ENCODE assay signal across 21 mouse cellular contexts in the genomic region with DNA sequence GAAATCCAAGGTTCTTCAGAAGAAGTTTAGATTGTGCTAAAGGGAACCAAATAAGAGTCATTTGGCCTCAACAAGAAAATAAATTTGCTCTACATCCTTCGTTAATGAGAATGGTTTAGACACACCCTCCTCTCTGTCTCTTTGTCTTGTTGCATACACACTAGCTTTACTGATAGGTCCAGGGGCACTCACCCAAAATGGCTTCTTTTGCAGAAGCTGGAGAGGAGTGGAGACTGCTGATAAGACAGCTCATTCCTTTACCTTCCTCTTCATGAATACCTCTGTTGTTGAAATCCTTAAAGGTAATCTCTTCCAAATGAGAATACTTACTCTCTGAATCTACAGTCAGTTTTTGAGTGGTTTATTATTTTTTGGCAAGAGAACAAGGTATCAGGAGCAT. TPM values are rescaled to one million over a fixed set of nuclear protein-coding genes. Genes with fewer than 3 reads are reported as not detected.
DNase-seq lines count a peak whose midpoint lies in the region; ATAC-seq and TF ChIP-seq lines count a peak whose summit lies in the region.
"Had no signal": no experiment of that assay in that cellular context is flagged by ENCODE, and none has a peak within 500 bp of the region (broad histone marks: within the 10 kb centered on the region; RNA-seq: fewer than 3 reads in every experiment).

No protein-coding gene starts in this region.

- ATAC-seq in liver, embryonic 14.5 days (ENCODE audit: insufficient read depth), result peak; percentile 67; the same call in 1 of the 2 replicates
- ATAC-seq in megakaryocyte-erythroid progenitor cell, adult 5-6 weeks (replicated peaks; ENCODE audit: low FRiP score, low TSS enrichment, poor library complexity, severe bottlenecking), result peak; percentile 92
- ATAC-seq in hindbrain, embryonic 12.5 days (ENCODE audit: low FRiP score), result no peak
- ATAC-seq in kidney, embryonic 15.5 days (replicated peaks; ENCODE audit: low FRiP score), result no peak
- ATAC-seq: forebrain, postnatal 0 days had no signal

- WGBS in liver, embryonic 14.5 days (ENCODE audit: insufficient replicate concordance), result 10% methylated on average over 1 of the region's 1 CpGs
- WGBS in hindbrain, embryonic 12.5 days, result 63% methylated on average over 1 of the region's 1 CpGs
- WGBS in kidney, embryonic 15.5 days, result 55% methylated on average over 1 of the region's 1 CpGs

- H3K79me2 ChIP-seq in MEL (ENCODE audit: control insufficient read depth, insufficient read depth, low read length, poor library complexity), result no peaks in the 10 kb centered on the region

- H3K27ac ChIP-seq in MEL (ENCODE audit: control insufficient read depth, low read depth, low read length), result peak overlapping the region; percentile 89
- H3K27ac ChIP-seq in liver, embryonic 14.5 days, result no peak overlapping the region
- H3K27ac ChIP-seq in hindbrain, embryonic 12.5 days, result no peak overlapping the region
- H3K27ac ChIP-seq in kidney, embryonic 15.5 days, result no peak overlapping the region
- H3K27ac ChIP-seq: embryonic facial prominence, embryonic 13.5 days; forebrain, embryonic 12.5 days; heart, adult 2 months; heart, embryonic 15.5 days; hindbrain, embryonic 14.5 days had no signal

- DNase-seq in MEL (ENCODE audit: low read depth, low spot score), result peak; percentile 94
- peak; percentile 33 for DNase-seq in c-Kit-positive CD71-positive TER-119-positive erythroid progenitor cells, embryonic 14.5 days (ENCODE audit: low spot score)
- DNase-seq in liver, embryonic 14.5 days (ENCODE audit: low read depth in 3 of 3, low spot score in 3 of 3), result peak in 1 of 3 experiments; percentile 22
- no peak for DNase-seq in layer of hippocampus, postnatal 36 days
- DNase-seq: adrenal gland, adult 8-10 months; adrenal gland, postnatal 36 days; cerebellum, adult 18-20 months; cerebellum, adult 9-11 months; cerebellum, postnatal 36 days; forebrain, postnatal 0 days; gastrocnemius, postnatal 14 days; heart, adult 2 months; heart, postnatal 14 days had no signal

- no peaks in the 10 kb centered on the region for H3K9me3 ChIP-seq in MEL (replicated peaks; ENCODE audit: insufficient read depth, low read length)
- H3K9me3 ChIP-seq in liver, embryonic 14.5 days (ENCODE audit: control insufficient read depth, low read length), result no peaks in the 10 kb centered on the region
- no peaks in the 10 kb centered on the region for H3K9me3 ChIP-seq in hindbrain, embryonic 12.5 days (replicated peaks)
- no peaks in the 10 kb centered on the region for H3K9me3 ChIP-seq in kidney, embryonic 15.5 days (replicated peaks)
- H3K9me3 ChIP-seq: embryonic facial prominence, embryonic 13.5 days; forebrain, embryonic 12.5 days; heart, embryonic 15.5 days had no signal

- peak; percentile 83 to 86 for TF ChIP-seq EP300 in MEL (IDR thresholded peaks at IDR 0.05; ENCODE audit: low read depth in 1 of 2, low read length in 2 of 2)
- no peak for TF ChIP-seq EP300 in liver, embryonic 14.5 days (IDR thresholded peaks at IDR 0.05; ENCODE audit: low read depth)

- H3K27me3 ChIP-seq in MEL (ENCODE audit: control insufficient read depth in 1 of 2, insufficient read depth in 2 of 2, low read length in 2 of 2), result no peaks in the 10 kb centered on the region
- no peaks in the 10 kb centered on the region for H3K27me3 ChIP-seq in liver, embryonic 14.5 days (ENCODE audit: control insufficient read depth, insufficient read depth, low read length)
- no peaks in the 10 kb centered on the region for H3K27me3 ChIP-seq in hindbrain, embryonic 12.5 days
- H3K27me3 ChIP-seq in kidney, embryonic 15.5 days, result no peaks in the 10 kb centered on the region
- H3K27me3 ChIP-seq: embryonic facial prominence, embryonic 13.5 days; forebrain, embryonic 12.5 days; heart, embryonic 15.5 days had no signal

- peak overlapping the region; percentile 32; the same call in 1 of the 2 replicates for H3K9ac ChIP-seq in MEL (ENCODE audit: control insufficient read depth, low read depth, low read length, poor library complexity, severe bottlenecking)
- no peak overlapping the region for H3K9ac ChIP-seq in liver, embryonic 14.5 days (replicated peaks)
- no peak overlapping the region for H3K9ac ChIP-seq in hindbrain, embryonic 12.5 days
- no peak overlapping the region for H3K9ac ChIP-seq in kidney, embryonic 15.5 days
- H3K9ac ChIP-seq: embryonic facial prominence, embryonic 13.5 days; forebrain, embryonic 12.5 days; forebrain, postnatal 0 days; heart, embryonic 15.5 days; hindbrain, embryonic 14.5 days had no signal

- peaks cover 0 to 24% of the 10 kb centered on the region in 2 experiments; a peak in 2 of 4 replicates for H3K36me3 ChIP-seq in MEL (ENCODE audit: control insufficient read depth in 1 of 2, insufficient read depth in 2 of 2, low read length in 2 of 2)
- no peaks in the 10 kb centered on the region for H3K36me3 ChIP-seq in liver, embryonic 14.5 days (replicated peaks; ENCODE audit: control insufficient read depth, insufficient read depth, low read depth)
- H3K36me3 ChIP-seq in hindbrain, embryonic 12.5 days, result no peaks in the 10 kb centered on the region
- H3K36me3 ChIP-seq in kidney, embryonic 15.5 days, result no peaks in the 10 kb centered on the region
- H3K36me3 ChIP-seq: embryonic facial prominence, embryonic 13.5 days; forebrain, embryonic 12.5 days; heart, embryonic 15.5 days had no signal

- no peak for TF ChIP-seq CTCF in MEL (IDR thresholded peaks at IDR 0.05 in 2 of 3, conservative IDR thresholded peaks at IDR 0.05 in 1 of 3; ENCODE audit: control insufficient read depth in 1 of 3, insufficient read depth in 1 of 3, low read depth in 2 of 3, low read length in 3 of 3, poor library complexity in 1 of 3, severe bottlenecking in 1 of 3)
- TF ChIP-seq CTCF in liver, embryonic 14.5 days (IDR thresholded peaks at IDR 0.05; ENCODE audit: low read depth), result no peak

- no peak for TF ChIP-seq RAD21 in MEL (IDR thresholded peaks at IDR 0.05; ENCODE audit: low read depth, low read length)

- TF ChIP-seq POLR2A in MEL (IDR thresholded peaks at IDR 0.05; ENCODE audit: control insufficient read depth in 1 of 2, insufficient read depth in 1 of 2, low read depth in 1 of 2, low read length in 2 of 2, poor library complexity in 1 of 2), result no peak

- no peak overlapping the region for H3K4me3 ChIP-seq in MEL (ENCODE audit: control insufficient read depth in 1 of 2, insufficient read depth in 1 of 2, low read depth in 2 of 2, low read length in 2 of 2)
- H3K4me3 ChIP-seq in liver, embryonic 14.5 days (ENCODE audit: insufficient read depth in 1 of 2, low read depth in 2 of 2, low read length in 2 of 2), result no peak overlapping the region
- no peak overlapping the region for H3K4me3 ChIP-seq in hindbrain, embryonic 12.5 days
- no peak overlapping the region for H3K4me3 ChIP-seq in kidney, embryonic 15.5 days (replicated peaks)
- H3K4me3 ChIP-seq: embryonic facial prominence, embryonic 13.5 days; forebrain, embryonic 12.5 days; heart, adult 2 months; heart, embryonic 15.5 days had no signal

- H3K4me1 ChIP-seq in MEL (ENCODE audit: control insufficient read depth in 1 of 2, insufficient read depth in 2 of 2, low read length in 2 of 2), result peaks cover 10 to 22% of the 10 kb centered on the region in 2 experiments
- peaks cover 4 to 6% of the 10 kb centered on the region in 2 experiments; a peak in 2 of 4 replicates for H3K4me1 ChIP-seq in liver, embryonic 14.5 days (replicated peaks; ENCODE audit: control insufficient read depth in 2 of 2, insufficient read depth in 2 of 2, low read length in 1 of 2)
- no peaks in the 10 kb centered on the region for H3K4me1 ChIP-seq in hindbrain, embryonic 12.5 days
- H3K4me1 ChIP-seq in kidney, embryonic 15.5 days, result no peaks in the 10 kb centered on the region
- H3K4me1 ChIP-seq: embryonic facial prominence, embryonic 13.5 days; forebrain, embryonic 12.5 days; heart, embryonic 15.5 days had no signal

- no peak overlapping the region for H3K4me2 ChIP-seq in liver, embryonic 14.5 days (ENCODE audit: low read depth)
- no peak overlapping the region for H3K4me2 ChIP-seq in hindbrain, embryonic 12.5 days (replicated peaks)
- H3K4me2 ChIP-seq in kidney, embryonic 15.5 days, result no peak overlapping the region
- H3K4me2 ChIP-seq: embryonic facial prominence, embryonic 13.5 days; forebrain, embryonic 12.5 days; heart, embryonic 11.5 days; heart, embryonic 15.5 days; hindbrain, embryonic 14.5 days had no signal

TF ChIP-seq in MEL, 35 proteins besides CTCF, POLR2A, EP300 and RAD21 (continues in another document):
- TF ChIP-seq MAX (IDR thresholded peaks at IDR 0.05; ENCODE audit: low read length), result no peak
- TF ChIP-seq MAFK (IDR thresholded peaks at IDR 0.05; ENCODE audit: borderline replicate concordance, low read depth, low read length), result no peak
- TF ChIP-seq POLR2AphosphoS5 (IDR thresholded peaks at IDR 0.05; ENCODE audit: borderline replicate concordance, low read depth, low read length), result no peak
- TF ChIP-seq JUND (IDR thresholded peaks at IDR 0.05; ENCODE audit: low read depth, low read length), result no peak
- TF ChIP-seq TCF12 (IDR thresholded peaks at IDR 0.05; ENCODE audit: low read depth, low read length), result peak; percentile 87
- TF ChIP-seq ELF1 (IDR thresholded peaks at IDR 0.05; ENCODE audit: low read depth, low read length), result no peak
- peak; percentile 68; the same call in 1 of the 2 replicates for TF ChIP-seq ETS1 (IDR thresholded peaks at IDR 0.05; ENCODE audit: low read depth, low read length)
- no peak for TF ChIP-seq SMC3 (IDR thresholded peaks at IDR 0.05; ENCODE audit: low read depth, low read length)
- no peak for TF ChIP-seq KAT2A (conservative IDR thresholded peaks at IDR 0.05; ENCODE audit: low read depth, low read length)
- TF ChIP-seq RCOR1 (IDR thresholded peaks at IDR 0.05; ENCODE audit: low read depth, low read length), result peak; percentile 76
- no peak for TF ChIP-seq NRF1 (IDR thresholded peaks at IDR 0.05; ENCODE audit: insufficient read depth, low read depth, low read length, poor library complexity, severe bottlenecking)
- TF ChIP-seq BHLHE40 (IDR thresholded peaks at IDR 0.05; ENCODE audit: borderline replicate concordance, low read depth, low read length), result no peak
- no peak for TF ChIP-seq MAZ (IDR thresholded peaks at IDR 0.05; ENCODE audit: low read depth, low read length)
- TF ChIP-seq ZMIZ1 (IDR thresholded peaks at IDR 0.05; ENCODE audit: low read depth, low read length), result no peak

RNA-seq across cellular contexts. Expression of gene Mapk1, which starts 18.0 kb away (rescaled TPM):
- 125 and 131 TPM in 2 replicates for total RNA-seq in MEL (2012; rRNA removed)
- 100 to 1,000 TPM; 144 to 225 TPM for polyA plus RNA-seq in MEL (2012; ENCODE audit: insufficient read depth in 1 of 2, insufficient read length in 2 of 2, low read depth in 1 of 2, low replicate concordance in 2 of 2, missing spikeins in 1 of 2)
- polyA plus RNA-seq in liver, embryonic 14.5 days (2012; rRNA removed), result 41.1 and 55.1 TPM in 2 replicates
- polyA plus RNA-seq in liver, embryonic 14.5 days (2014; fragmentation: Nextera tagmentation; extraction: Ambion mirVana), result 91.6 and 107 TPM in 2 replicates
- 118 and 181 TPM in 2 replicates for total RNA-seq in megakaryocyte-erythroid progenitor cell, adult 5-6 weeks (2014; fragmentation: Nextera tagmentation)
- 140 and 154 TPM in 2 replicates for total RNA-seq in megakaryocyte-erythroid progenitor cell, adult 5-6 weeks (2017)
- polyA plus RNA-seq in hindbrain, embryonic 12.5 days (2016; fragmentation: Nextera tagmentation; extraction: Ambion mirVana), result 162 and 163 TPM in 2 replicates
- polyA plus RNA-seq in kidney, embryonic 15.5 days (2015; fragmentation: Nextera tagmentation; extraction: Ambion mirVana), result 164 and 172 TPM in 2 replicates
- total RNA-seq in layer of hippocampus, postnatal 36 days (2021), result 100 to 1,000 TPM; 522 to 529 TPM

Comparison
In these comparisons a context has a peak if more than half of its experiments do, and no peak if none do; other contexts are left out.
1. DNase-seq: peak in MEL (single experiment) and c-Kit-positive CD71-positive TER-119-positive erythroid progenitor cells, embryonic 14.5 days (single experiment); none in layer of hippocampus, postnatal 36 days (0 of 2).
2. ATAC-seq: peak in liver, embryonic 14.5 days (single experiment) and megakaryocyte-erythroid progenitor cell, adult 5-6 weeks (single experiment); none in hindbrain, embryonic 12.5 days (single experiment) and kidney, embryonic 15.5 days (single experiment).